Mouse (Mus musculus): Measurements from ENCODE around the gene Actr6. TPM values are rescaled to one million over a fixed set of nuclear protein-coding genes. Genes with fewer than 3 reads are reported as not detected.

Gene Actr6
- polyA plus RNA-seq (2014; fragmentation: Nextera tagmentation; extraction: Ambion mirVana) = 46.3 and 50.9 TPM in 2 replicates

DNA sequence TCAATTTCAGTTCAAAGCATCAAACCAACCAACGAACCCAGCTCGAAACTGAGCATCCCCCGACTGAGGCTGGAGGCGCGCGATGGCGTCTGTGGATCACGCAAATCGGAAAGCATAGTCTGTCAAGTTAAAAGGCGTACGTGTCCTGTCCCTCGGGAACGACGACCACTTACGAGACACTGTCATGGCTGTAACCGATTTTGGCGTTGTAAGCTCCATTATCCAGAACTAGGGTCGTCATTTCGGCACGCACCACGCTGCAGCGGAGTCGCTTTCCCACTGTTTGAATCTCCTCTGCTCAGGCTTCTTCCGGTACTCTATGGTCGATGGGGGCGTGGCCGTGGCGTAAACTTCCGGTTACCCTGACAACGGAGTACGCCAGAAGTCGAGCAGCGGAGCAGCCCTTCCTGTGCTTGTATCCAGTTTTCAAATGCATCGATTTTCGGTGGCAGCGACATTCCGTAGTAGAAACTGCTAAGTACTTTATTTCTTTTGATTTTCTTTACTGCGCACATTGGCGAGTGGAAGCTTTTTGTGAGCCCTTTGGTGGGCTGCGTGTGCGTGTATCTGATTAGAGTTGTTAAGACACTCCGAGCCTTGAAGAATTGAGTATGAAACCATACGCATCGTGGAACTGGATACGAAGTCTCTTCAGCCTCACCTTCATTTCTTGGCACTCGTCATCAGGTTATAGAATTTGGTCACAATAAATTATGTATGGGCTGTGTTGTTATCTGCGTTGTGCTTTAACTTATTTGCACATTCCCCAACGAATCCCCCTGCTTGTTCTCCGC, at the start of gene Actr6:
TSS of gene Actr6 (minus strand) at position 295 of the 794 bp plus-strand sequence.
- H3K9me3 ChIP-seq (replicated peaks; ENCODE audit: control insufficient read depth, low read length) = no peaks in the 10 kb centered on the region
- peak within 1 kb of the TSS; percentile 50 for H3K4me2 ChIP-seq (ENCODE audit: low read depth, low read length)
- 2% methylated on average over 49 of the region's 49 CpGs for WGBS
- H3K27ac ChIP-seq (replicated peaks; ENCODE audit: low read depth, low read length) = no peak within 1 kb of the TSS
- H3K9ac ChIP-seq (replicated peaks; ENCODE audit: low read length) = peak within 1 kb of the TSS; percentile 64
- no peaks in the 10 kb centered on the region for H3K4me1 ChIP-seq (ENCODE audit: control insufficient read depth, insufficient read depth, low read length)
- peak; percentile 98 for ATAC-seq (replicated peaks; ENCODE audit: insufficient number of reproducible peaks, low FRiP score, low TSS enrichment, low read depth)
- H3K36me3 ChIP-seq (replicated peaks; ENCODE audit: control insufficient read depth, insufficient read depth, low read depth, low read length) = no peaks in the 10 kb centered on the region
- H3K27me3 ChIP-seq (ENCODE audit: control insufficient read depth, insufficient read depth, low read length) = no peaks in the 10 kb centered on the region
- peak; percentile 97 for DNase-seq (ENCODE audit: low spot score)
- H3K4me3 ChIP-seq (ENCODE audit: low read depth, low read length) = peak within 1 kb of the TSS; percentile 70

DNA sequence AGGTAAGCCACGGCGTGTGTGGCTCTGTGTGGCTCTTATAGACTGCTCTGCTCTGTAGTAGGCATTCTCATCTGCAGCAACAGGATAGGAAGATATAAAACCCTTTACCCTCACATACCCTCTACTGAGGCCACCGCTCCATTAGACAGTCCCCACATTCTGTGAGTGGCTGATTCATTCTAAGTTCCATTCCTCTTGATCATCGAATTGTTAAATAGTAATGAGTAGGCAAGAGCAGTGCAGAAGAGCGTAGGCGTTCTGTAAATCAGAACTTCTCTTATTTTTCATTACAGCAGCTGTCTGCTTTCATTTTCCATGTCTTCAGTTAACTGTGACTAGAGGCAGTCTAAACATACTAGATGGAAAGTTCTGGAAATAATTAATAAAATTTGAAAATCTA, 43.9 kb upstream of the Actr6 start:
- DNase-seq (ENCODE audit: low spot score) (no peak), ATAC-seq (replicated peaks; ENCODE audit: insufficient number of reproducible peaks, low FRiP score, low TSS enrichment, low read depth) (no peak)
- no peaks in the 10 kb centered on the region for H3K27me3 ChIP-seq (ENCODE audit: control insufficient read depth, insufficient read depth, low read length)
- H3K9me3 ChIP-seq (replicated peaks; ENCODE audit: control insufficient read depth, low read length) = no peaks in the 10 kb centered on the region
- no peak overlapping the region for H3K9ac ChIP-seq (replicated peaks; ENCODE audit: low read length)
- 89% methylated on average over 6 of the region's 6 CpGs for WGBS
- H3K27ac ChIP-seq (replicated peaks; ENCODE audit: low read depth, low read length) = no peak overlapping the region
- no peak overlapping the region for H3K4me3 ChIP-seq (ENCODE audit: low read depth, low read length)
- H3K4me1 ChIP-seq (ENCODE audit: control insufficient read depth, insufficient read depth, low read length) = no peaks in the 10 kb centered on the region
- H3K36me3 ChIP-seq (replicated peaks; ENCODE audit: control insufficient read depth, insufficient read depth, low read depth, low read length) = no peaks in the 10 kb centered on the region
- H3K4me2 ChIP-seq (ENCODE audit: low read depth, low read length) = no peak overlapping the region

DNA sequence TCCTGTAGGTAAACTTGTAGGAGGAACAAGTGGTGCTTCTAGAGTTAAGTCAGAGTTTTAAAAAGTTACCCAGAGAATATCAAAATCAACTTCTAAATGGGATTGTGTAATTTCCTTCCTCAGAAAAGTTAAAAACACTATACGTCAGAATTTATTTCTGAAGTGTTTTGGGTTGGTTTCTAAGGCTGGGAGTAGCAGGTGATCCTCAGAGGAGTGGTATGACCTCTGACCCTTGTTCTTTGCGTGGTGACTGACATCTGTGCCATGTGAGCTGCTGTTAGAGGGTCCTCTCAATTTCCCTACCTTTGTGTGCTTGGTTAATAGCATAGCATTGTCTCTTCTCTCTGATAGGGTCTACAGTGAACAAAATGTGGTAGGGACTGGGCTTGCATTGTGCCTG, 39.8 kb upstream of the Actr6 start:
- DNase-seq (ENCODE audit: low spot score) (no peak), ATAC-seq (replicated peaks; ENCODE audit: insufficient number of reproducible peaks, low FRiP score, low TSS enrichment, low read depth) (no peak; the same call in 1 of the 2 replicates)
- 41% methylated on average over 2 of the region's 2 CpGs for WGBS
- Histone ChIP-seq H3K36me3 (replicated peaks; ENCODE audit: control insufficient read depth, insufficient read depth, low read depth, low read length) (no peaks in the 10 kb centered on the region), H3K4me3 (ENCODE audit: low read depth, low read length) (no peak overlapping the region), H3K27ac (replicated peaks; ENCODE audit: low read depth, low read length) (no peak overlapping the region), H3K9me3 (replicated peaks; ENCODE audit: control insufficient read depth, low read length) (no peaks in the 10 kb centered on the region), H3K9ac (replicated peaks; ENCODE audit: low read length) (no peak overlapping the region), H3K4me1 (ENCODE audit: control insufficient read depth, insufficient read depth, low read length) (no peaks in the 10 kb centered on the region), H3K4me2 (ENCODE audit: low read depth, low read length) (no peak overlapping the region), H3K27me3 (ENCODE audit: control insufficient read depth, insufficient read depth, low read length) (no peaks in the 10 kb centered on the region)

DNA sequence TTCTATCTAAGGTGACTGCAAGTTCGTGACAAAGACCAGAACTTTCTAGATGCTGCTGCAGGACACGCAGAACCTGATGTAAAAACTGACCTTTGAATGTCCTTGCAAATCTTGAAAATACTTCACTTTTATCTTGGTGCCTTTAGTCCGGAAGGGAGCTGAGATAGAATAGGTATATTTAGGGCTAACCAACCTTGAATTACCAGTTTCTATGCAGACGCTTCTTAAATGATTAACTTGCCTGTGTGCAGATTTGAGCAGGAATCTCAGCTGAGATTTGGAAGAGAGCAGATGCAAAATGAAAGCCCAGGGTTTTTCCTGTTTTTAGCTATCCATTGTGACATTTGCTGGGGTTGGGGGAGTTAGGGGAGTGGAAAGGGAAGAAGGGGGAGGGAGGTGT, 37.0 kb upstream of the Actr6 start:
- DNase-seq (ENCODE audit: low spot score) = no peak
- Histone ChIP-seq H3K36me3 (replicated peaks; ENCODE audit: control insufficient read depth, insufficient read depth, low read depth, low read length) (no peaks in the 10 kb centered on the region), H3K9me3 (replicated peaks; ENCODE audit: control insufficient read depth, low read length) (no peaks in the 10 kb centered on the region), H3K4me3 (ENCODE audit: low read depth, low read length) (no peak overlapping the region), H3K27ac (replicated peaks; ENCODE audit: low read depth, low read length) (no peak overlapping the region), H3K4me2 (ENCODE audit: low read depth, low read length) (no peak overlapping the region), H3K27me3 (ENCODE audit: control insufficient read depth, insufficient read depth, low read length) (no peaks in the 10 kb centered on the region), H3K9ac (replicated peaks; ENCODE audit: low read length) (no peak overlapping the region), H3K4me1 (ENCODE audit: control insufficient read depth, insufficient read depth, low read length) (no peaks in the 10 kb centered on the region)
- no peak for ATAC-seq (replicated peaks; ENCODE audit: insufficient number of reproducible peaks, low FRiP score, low TSS enrichment, low read depth)
- 84% methylated on average over 4 of the region's 4 CpGs for WGBS

DNA sequence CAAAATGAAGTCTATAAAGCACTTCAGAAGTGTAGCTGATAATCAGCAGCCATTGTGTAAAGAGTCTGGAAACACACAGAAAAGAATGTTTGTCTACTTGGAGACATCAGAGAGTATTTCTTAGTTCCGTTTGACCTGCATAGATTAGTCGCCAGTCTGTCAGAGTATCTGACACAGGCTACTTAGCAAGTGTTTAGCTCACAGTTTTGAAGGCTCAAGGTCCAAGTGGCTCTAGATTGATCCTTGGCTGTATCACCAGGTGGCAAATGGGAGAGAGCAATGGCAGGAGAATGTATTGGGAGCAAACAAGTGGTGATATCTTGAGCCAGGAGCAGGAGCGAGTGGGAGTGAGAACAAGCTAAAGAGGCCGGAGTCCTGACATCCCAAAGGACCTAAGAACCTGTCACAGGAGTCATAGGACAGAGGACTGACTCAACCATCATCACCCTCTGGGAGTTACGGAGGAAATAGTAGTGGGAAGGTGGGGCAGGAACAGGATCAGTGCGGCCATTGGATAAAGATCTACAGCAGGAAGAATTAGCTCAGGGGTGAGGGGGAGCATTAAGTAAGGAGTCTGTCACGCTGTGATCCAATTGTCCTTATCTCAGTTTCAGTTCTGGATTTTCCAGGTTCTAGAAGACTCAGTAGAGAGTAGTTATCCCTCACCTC, 36.4 kb upstream of the Actr6 start:
- H3K27ac ChIP-seq (replicated peaks; ENCODE audit: low read depth, low read length) = no peak overlapping the region
- no peak overlapping the region for H3K4me2 ChIP-seq (ENCODE audit: low read depth, low read length)
- WGBS = 85% methylated on average over 7 of the region's 7 CpGs
- H3K36me3 ChIP-seq (replicated peaks; ENCODE audit: control insufficient read depth, insufficient read depth, low read depth, low read length) = no peaks in the 10 kb centered on the region
- H3K9ac ChIP-seq (replicated peaks; ENCODE audit: low read length) = no peak overlapping the region
- DNase-seq (ENCODE audit: low spot score) (no peak), ATAC-seq (replicated peaks; ENCODE audit: insufficient number of reproducible peaks, low FRiP score, low TSS enrichment, low read depth) (no peak)
- no peaks in the 10 kb centered on the region for H3K4me1 ChIP-seq (ENCODE audit: control insufficient read depth, insufficient read depth, low read length)
- H3K9me3 ChIP-seq (replicated peaks; ENCODE audit: control insufficient read depth, low read length) = no peaks in the 10 kb centered on the region
- no peaks in the 10 kb centered on the region for H3K27me3 ChIP-seq (ENCODE audit: control insufficient read depth, insufficient read depth, low read length)
- H3K4me3 ChIP-seq (ENCODE audit: low read depth, low read length) = no peak overlapping the region

DNA sequence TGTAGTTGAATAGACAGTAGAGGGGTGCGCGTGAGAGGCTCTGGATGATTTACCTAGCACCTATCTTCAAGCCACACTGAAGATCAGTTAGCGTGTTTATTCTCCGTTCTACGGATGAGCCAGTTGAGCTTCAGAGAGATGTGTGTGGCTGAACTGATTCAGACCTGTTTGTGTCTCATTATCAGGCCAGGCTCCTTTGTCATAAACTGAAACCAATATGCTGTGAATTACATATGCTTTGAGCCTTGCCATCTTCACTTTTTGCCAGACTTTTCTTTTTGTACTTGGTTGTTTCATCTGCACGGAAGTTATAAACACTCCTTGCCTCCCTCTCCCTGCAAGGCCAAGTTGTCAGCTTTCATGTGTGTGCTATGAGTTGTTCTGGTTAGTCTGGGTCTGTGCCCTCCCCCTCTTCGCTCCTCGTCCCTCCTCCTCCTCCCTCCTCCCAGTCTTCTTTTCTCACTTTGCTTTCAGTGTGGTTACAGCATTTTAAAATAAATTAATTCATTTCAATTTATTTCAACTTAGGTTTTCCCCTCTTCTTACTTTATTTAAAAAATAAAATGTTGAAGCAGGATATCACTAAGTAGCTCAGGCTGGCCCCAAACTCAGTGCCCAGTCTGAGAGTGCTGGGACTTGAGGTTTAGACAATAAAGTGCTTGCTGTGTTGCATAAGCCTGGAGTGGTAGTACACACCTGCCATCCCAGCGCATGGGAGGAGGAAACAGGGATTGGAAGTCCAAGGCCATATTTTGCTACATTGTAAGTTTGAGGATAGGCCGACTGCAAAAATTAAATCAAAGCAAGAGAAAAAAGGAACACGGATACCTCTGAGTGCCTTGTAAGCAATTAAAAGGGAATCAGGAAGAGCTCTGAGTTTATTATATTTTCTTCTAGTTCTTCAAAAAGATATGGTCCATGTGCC, 34.0 kb upstream of the Actr6 start:
- Histone ChIP-seq H3K4me2 (ENCODE audit: low read depth, low read length) (no peak overlapping the region), H3K27ac (replicated peaks; ENCODE audit: low read depth, low read length) (no peak overlapping the region), H3K9me3 (replicated peaks; ENCODE audit: control insufficient read depth, low read length) (no peaks in the 10 kb centered on the region), H3K4me1 (ENCODE audit: control insufficient read depth, insufficient read depth, low read length) (no peaks in the 10 kb centered on the region), H3K27me3 (ENCODE audit: control insufficient read depth, insufficient read depth, low read length) (no peaks in the 10 kb centered on the region), H3K36me3 (replicated peaks; ENCODE audit: control insufficient read depth, insufficient read depth, low read depth, low read length) (no peaks in the 10 kb centered on the region), H3K4me3 (ENCODE audit: low read depth, low read length) (no peak overlapping the region), H3K9ac (replicated peaks; ENCODE audit: low read length) (no peak overlapping the region)
- DNase-seq (ENCODE audit: low spot score) = no peak
- ATAC-seq (replicated peaks; ENCODE audit: insufficient number of reproducible peaks, low FRiP score, low TSS enrichment, low read depth) = no peak
- WGBS = 95% methylated on average over 11 of the region's 11 CpGs

DNA sequence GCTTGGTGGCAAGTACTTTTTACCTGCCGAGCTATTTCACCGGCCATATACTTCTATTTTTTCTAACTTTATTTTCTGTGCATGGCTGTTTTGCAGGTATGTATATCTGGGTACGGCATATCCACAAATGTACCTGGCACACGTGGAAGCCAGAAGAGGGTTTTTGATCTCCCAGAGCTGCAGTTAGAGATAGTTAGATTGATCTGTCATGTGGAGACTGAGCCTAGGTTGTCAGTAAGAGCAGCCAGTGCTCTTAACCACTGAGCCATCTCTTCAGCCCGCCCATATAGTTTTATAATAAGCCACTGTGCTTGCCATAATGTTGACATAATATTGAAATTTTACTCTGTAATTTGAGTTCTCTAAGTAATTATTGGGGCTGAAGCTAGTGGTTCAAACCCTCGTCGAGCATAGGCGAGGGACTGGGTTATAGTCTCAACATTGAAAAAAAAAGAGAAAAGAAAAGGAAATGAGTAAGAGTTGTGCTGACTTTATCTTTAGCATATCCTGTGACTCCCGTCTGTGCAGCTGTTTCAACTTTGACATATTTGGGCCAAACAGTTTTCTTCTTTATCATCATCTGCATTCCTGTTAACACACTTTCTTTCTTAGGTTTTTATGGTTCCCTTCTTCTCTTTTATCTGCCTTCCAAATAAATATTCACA, 32.5 kb upstream of the Actr6 start:
- no peak overlapping the region for H3K9ac ChIP-seq (replicated peaks; ENCODE audit: low read length)
- H3K4me2 ChIP-seq (ENCODE audit: low read depth, low read length) = no peak overlapping the region
- H3K27ac ChIP-seq (replicated peaks; ENCODE audit: low read depth, low read length) = no peak overlapping the region
- no peaks in the 10 kb centered on the region for H3K9me3 ChIP-seq (replicated peaks; ENCODE audit: control insufficient read depth, low read length)
- 79% methylated on average over 9 of the region's 9 CpGs for WGBS
- H3K36me3 ChIP-seq (replicated peaks; ENCODE audit: control insufficient read depth, insufficient read depth, low read depth, low read length) = no peaks in the 10 kb centered on the region
- no peak overlapping the region for H3K4me3 ChIP-seq (ENCODE audit: low read depth, low read length)
- H3K4me1 ChIP-seq (ENCODE audit: control insufficient read depth, insufficient read depth, low read length) = no peaks in the 10 kb centered on the region
- no peak for DNase-seq (ENCODE audit: low spot score)
- no peak for ATAC-seq (replicated peaks; ENCODE audit: insufficient number of reproducible peaks, low FRiP score, low TSS enrichment, low read depth)
- no peaks in the 10 kb centered on the region for H3K27me3 ChIP-seq (ENCODE audit: control insufficient read depth, insufficient read depth, low read length)
